ENCODE assay signal across 9 mouse cellular contexts in the genomic region with DNA sequence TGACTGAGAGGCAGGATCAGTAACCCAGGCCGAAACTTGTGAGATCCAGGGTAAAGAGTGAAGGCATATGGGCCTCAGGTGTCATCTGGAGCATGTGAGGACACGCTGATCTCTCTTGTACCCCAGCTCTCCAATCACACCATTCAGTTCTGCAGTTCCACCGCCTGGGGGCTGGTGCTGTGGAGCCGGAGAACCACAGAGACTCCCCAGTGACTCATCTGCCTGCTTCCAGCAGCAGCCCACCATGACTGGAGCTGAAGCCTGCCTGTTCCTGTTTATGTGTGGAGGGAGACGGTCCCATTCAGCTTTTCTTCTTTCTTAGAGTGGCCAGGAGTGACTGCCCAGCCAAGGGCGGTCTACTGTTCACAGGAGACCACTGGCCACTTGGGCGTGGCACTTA. TPM values are rescaled to one million over a fixed set of nuclear protein-coding genes. Genes with fewer than 3 reads are reported as not detected.
DNase-seq lines count a peak whose midpoint lies in the region; ATAC-seq lines count a peak whose summit lies in the region.
"Had no signal": no experiment of that assay in that cellular context is flagged by ENCODE, and none has a peak within 500 bp of the region (broad histone marks: within the 10 kb centered on the region; RNA-seq: fewer than 3 reads in every experiment).

No protein-coding gene starts in this region.

- peak; percentile 68 for ATAC-seq in megakaryocyte progenitor cell, adult 5-6 weeks (replicated peaks; ENCODE audit: poor library complexity)
- ATAC-seq: forebrain, embryonic 13.5 days had no signal

- intact Hi-C loops in left cerebral cortex, postnatal 10 days (cut with DNase I), result loop anchor here (5.0 kb wide), 1 partner anchor 34 kb away; a partner anchor contains a TSS

- DNase-seq in left cerebral cortex, adult 18-20 months (ENCODE audit: low spot score in 2 of 2), result peak; percentile 52 to 62
- no peak for DNase-seq in left cerebral cortex, postnatal 10 days (ENCODE audit: extremely low spot score in 1 of 2, low spot score in 2 of 2)
- DNase-seq in ES-CJ7 (ENCODE audit: low read depth, low spot score), result peak; percentile 9
- peak; percentile 84 for DNase-seq in brain, adult 2 months (ENCODE audit: low read depth, low spot score)
- DNase-seq in heart, postnatal 4 days, result no peak
- DNase-seq in kidney, postnatal 36 days, result no peak
- no peak for DNase-seq in lung, postnatal 36 days

RNA-seq across cellular contexts. Expression of a gene that starts 35.4 kb away (rescaled TPM):
- total RNA-seq in left cerebral cortex, adult 18-20 months (2021), result 100 to 1,000 TPM; 187 to 189 TPM
- 100 to 1,000 TPM; 118 TPM for total RNA-seq in left cerebral cortex, postnatal 10 days (2021)
- not detected in 2 replicates for total RNA-seq in megakaryocyte progenitor cell, adult 5-6 weeks (2015)
- total RNA-seq in megakaryocyte progenitor cell, adult 5-6 weeks (2017), result not detected in 2 replicates
- total RNA-seq in heart, postnatal 4 days (2021), result not detected

RNA-seq across cellular contexts. Expression of a gene that starts 47.6 kb away (rescaled TPM):
- 10 to 100 TPM; 13.2 to 13.5 TPM for total RNA-seq in left cerebral cortex, adult 18-20 months (2021)
- 10 to 100 TPM; 14.4 to 16.8 TPM for total RNA-seq in left cerebral cortex, postnatal 10 days (2021)
- total RNA-seq in megakaryocyte progenitor cell, adult 5-6 weeks (2015), result 2.3 and 4.0 TPM in 2 replicates
- 1.4 and 2.2 TPM in 2 replicates for total RNA-seq in megakaryocyte progenitor cell, adult 5-6 weeks (2017)
- 10 to 100 TPM; 16.9 to 23.8 TPM for total RNA-seq in heart, postnatal 4 days (2021)

Comparison
In these comparisons a context has a peak if more than half of its experiments do, and no peak if none do; other contexts are left out.
1. DNase-seq: peak in left cerebral cortex, adult 18-20 months (2 of 2), ES-CJ7 (single experiment) and brain, adult 2 months (single experiment); none in left cerebral cortex, postnatal 10 days (0 of 2), heart, postnatal 4 days (single experiment), kidney, postnatal 36 days (0 of 2) and lung, postnatal 36 days (single experiment).
2. RNA of a gene that starts 35.4 kb away (total RNA-seq): 187 to 189 TPM in left cerebral cortex, adult 18-20 months and 118 TPM in left cerebral cortex, postnatal 10 days; not detected in megakaryocyte progenitor cell, adult 5-6 weeks and not detected in heart, postnatal 4 days; every median in the first group is over 100 times any median in the second.